Mouse (Mus musculus): ENCODE measurements around the gene Unc93a2. TPM values are rescaled to one million over a fixed set of nuclear protein-coding genes. Genes with fewer than 3 reads are reported as not detected.
"Not testable (repeated sequence)": the region's sequence is repeated elsewhere in the genome, so short reads cannot be mapped to it uniquely, and the experiment has no call there.

The Unc93a2 gene
- polyA plus RNA-seq, 1 experiment from 2014 or later, result not detected

DNA sequence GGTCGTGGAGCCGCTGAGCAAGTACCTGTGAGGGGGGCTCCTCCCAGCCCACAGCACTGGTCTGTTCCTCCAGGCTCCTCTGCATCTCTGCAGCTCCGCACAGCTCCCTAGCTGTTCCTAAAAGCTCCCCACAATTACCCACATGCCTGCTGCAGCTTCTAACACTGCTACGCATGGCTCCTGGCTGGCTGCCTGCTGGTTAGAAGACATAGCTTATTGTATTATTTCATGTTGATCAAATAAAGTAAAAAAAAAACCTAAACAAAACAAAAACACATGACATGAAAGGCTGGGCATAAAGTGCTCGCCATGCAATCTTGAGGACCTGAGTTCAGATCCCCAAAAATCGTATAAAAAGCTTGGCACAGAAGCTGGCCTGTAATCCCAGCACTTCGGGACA, 4.6 kb upstream of the Unc93a2 start:
- 62% methylated on average over 7 of the region's 7 CpGs for WGBS
- not testable (repeated sequence) for H3K9me3 ChIP-seq; H3K27me3 ChIP-seq (replicated peaks); H3K36me3 ChIP-seq; H3K4me3 ChIP-seq (replicated peaks); H3K9ac ChIP-seq; ATAC-seq (ENCODE audit: insufficient read depth, low FRiP score, low read depth); H3K4me2 ChIP-seq; H3K27ac ChIP-seq; H3K4me1 ChIP-seq

DNA sequence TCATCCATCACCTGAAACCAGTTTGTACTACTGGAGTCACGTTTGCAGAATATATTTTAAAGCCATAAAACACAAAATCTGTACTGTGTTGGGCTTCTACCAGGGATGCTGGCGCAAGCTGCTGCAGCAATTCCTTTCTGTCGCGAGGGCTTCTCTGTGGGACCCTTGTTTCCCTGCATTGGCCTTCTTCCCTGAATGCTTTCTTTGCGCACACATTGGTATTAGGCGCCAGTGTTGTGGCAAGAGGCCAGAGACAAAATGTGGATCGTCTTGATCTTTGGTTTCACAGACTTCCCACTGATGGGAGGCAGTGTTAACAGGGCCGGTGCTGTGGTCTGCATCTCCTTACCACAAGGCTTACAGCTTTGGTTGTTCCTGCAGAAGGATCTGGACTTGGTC, 3.7 kb upstream of the Unc93a2 start:
- H3K36me3 ChIP-seq; ATAC-seq (ENCODE audit: insufficient read depth, low FRiP score, low read depth); H3K4me3 ChIP-seq (replicated peaks); H3K4me2 ChIP-seq; H3K4me1 ChIP-seq; H3K9ac ChIP-seq; H3K9me3 ChIP-seq; H3K27me3 ChIP-seq (replicated peaks); H3K27ac ChIP-seq: not testable (repeated sequence)
- WGBS, result 66% methylated on average over 8 of the region's 8 CpGs

DNA sequence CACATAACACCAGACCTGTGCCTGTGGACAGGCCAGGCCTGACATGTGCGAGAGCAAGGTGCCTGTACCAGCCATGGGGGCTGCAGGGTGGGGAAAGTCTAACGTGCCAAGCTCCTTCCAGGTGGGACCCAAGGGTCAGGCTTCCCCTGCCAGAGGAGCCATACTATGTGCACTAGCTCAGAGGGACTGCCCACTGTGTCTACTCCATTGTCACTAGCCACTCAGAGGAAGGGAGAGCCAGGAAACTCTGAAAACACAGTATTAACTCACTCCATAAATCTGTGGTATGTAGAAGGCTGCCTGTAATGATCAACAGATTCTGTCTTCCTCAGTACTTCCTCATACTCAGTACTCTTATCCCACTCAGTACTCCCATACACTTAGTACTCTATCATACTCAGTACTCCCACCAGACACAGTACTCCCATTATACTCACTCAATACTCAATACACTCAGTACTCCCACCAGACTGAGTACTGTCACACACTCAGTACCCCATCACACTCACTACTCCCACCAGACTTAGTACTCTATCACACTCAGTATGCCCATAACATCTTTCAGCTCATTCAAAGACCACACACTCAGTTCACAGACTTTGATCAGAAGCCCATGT, 3.2 kb upstream of the Unc93a2 start:
- H3K9ac ChIP-seq; H3K27me3 ChIP-seq (replicated peaks); H3K36me3 ChIP-seq; H3K27ac ChIP-seq; H3K9me3 ChIP-seq; H3K4me1 ChIP-seq; H3K4me2 ChIP-seq; H3K4me3 ChIP-seq (replicated peaks): not testable (repeated sequence)
- WGBS, result no CpG with 5 or more reads among the region's 2 CpGs
- peak; percentile 16; the same call in 1 of the 2 replicates for ATAC-seq (ENCODE audit: insufficient read depth, low FRiP score, low read depth)

DNA sequence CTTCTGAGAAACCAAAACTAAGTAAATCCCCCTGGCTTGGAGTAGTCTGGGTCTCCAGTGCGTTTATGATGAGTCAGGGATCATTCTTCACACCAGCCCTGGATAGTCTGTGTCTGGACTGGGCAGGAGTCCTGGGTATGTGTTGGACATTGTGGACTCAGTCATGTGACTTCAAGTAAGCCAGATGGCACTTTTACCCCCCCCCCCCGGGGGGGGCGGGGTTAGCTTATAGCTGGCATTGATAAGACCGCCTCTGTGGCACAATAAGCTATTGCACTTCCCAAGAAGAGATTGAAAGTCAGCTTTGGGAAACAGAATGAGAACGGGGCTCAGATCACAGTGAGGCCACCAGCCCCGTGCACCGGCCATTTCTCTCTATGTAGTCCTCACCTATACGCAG, 752 bp upstream of the Unc93a2 start:
- not testable (repeated sequence) for H3K36me3 ChIP-seq; H3K4me3 ChIP-seq (replicated peaks); H3K27ac ChIP-seq; H3K27me3 ChIP-seq (replicated peaks); H3K9ac ChIP-seq; H3K4me1 ChIP-seq; H3K9me3 ChIP-seq; H3K4me2 ChIP-seq; ATAC-seq (ENCODE audit: insufficient read depth, low FRiP score, low read depth)
- WGBS, result 65% methylated on average over 8 of the region's 8 CpGs

DNA sequence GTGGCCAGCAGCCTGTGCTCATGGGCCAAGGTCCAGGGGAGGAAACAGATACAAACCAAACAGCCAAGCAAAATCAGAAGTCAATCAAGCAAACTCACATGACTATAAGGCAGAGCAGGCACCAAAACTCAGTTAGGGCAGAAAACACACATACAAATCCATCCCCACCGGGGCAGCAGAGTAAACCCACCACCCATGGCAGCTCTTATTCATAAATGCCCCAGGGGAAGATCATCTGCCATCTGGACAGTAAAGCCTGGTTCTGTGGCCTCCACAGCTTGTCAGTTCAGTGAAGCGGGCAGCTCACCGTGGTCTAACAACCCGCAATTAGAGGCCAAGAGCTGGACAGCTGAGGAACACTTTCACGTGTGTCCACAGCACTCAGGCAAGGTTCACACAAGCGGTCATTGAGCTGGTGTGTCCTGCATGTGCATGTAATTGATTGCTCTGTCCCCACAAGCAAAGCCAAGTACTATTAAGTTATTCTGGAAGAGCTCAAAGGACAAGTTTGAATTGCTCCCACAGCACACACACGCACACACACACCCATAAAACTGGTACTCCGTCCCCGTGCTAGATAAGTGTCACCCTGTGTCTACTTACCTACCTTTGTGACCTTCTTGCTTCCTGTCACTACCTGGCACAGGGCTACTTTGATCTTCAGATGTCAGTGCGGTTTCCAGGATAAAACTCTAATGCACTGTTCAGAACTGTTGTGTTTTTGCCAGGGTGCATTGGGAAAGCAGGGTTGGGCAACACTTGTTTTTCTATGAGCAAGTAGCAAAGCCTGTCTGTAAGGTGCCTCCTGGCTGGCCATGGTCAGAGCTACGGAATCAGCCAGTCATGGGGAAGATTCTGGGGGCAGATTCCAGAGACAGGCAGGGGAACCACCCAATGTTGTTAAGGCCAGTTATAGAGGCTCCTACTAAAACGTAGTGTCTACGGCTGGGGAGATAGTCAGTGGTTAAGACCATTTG, 1.8 kb downstream of the Unc93a2 start:
- 78% methylated on average over 12 of the region's 13 CpGs for WGBS
- H3K27ac ChIP-seq; H3K9ac ChIP-seq; H3K27me3 ChIP-seq (replicated peaks); H3K36me3 ChIP-seq; ATAC-seq (ENCODE audit: insufficient read depth, low FRiP score, low read depth); H3K4me3 ChIP-seq (replicated peaks); H3K4me2 ChIP-seq; H3K9me3 ChIP-seq; H3K4me1 ChIP-seq: not testable (repeated sequence)

DNA sequence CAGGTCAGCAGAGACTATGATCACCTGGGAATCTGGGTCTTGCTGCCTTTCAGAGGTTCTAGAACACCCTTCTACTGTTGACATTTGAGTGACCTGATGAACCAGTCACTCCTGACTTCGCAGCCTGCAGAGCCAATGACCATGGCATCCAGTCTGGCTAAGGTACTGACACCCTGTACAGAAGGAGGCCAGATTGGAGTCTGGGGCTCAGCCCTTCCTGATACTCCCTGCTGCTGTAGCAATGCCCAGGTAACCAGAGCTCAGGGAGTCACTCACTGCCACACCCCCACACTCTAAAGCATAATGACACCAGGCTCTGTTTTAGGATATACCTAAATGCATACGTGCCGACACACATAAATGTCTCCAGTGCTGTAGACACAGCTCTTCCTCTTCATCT, 2.6 kb downstream of the Unc93a2 start:
- not testable (repeated sequence) for H3K4me2 ChIP-seq; H3K36me3 ChIP-seq; ATAC-seq (ENCODE audit: insufficient read depth, low FRiP score, low read depth); H3K9ac ChIP-seq; H3K9me3 ChIP-seq; H3K27ac ChIP-seq; H3K4me1 ChIP-seq; H3K27me3 ChIP-seq (replicated peaks); H3K4me3 ChIP-seq (replicated peaks)
- 94% methylated on average over 1 of the region's 3 CpGs for WGBS

DNA sequence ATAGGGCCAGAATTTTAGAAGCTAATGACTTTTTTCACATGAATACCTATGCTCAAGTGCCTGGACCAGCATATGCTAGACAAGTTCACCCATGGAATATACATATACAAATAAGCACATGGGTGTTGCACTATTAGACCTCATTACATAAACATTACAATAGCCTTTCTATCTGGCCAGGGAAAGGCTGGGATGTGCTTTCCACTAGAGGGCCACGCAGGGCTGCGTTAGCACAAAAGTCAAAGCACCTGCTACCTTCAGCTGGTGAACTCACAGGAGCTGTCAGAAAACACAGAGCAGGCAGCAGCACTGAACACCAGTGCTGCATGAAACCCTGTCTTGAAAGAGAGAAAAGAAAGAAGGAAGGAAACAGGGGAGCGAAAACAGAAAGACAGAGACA, 7.4 kb downstream of the Unc93a2 start:
- H3K4me1 ChIP-seq; ATAC-seq (ENCODE audit: insufficient read depth, low FRiP score, low read depth); H3K4me2 ChIP-seq; H3K9ac ChIP-seq; H3K4me3 ChIP-seq (replicated peaks); H3K27ac ChIP-seq; H3K36me3 ChIP-seq; H3K9me3 ChIP-seq; H3K27me3 ChIP-seq (replicated peaks): not testable (repeated sequence)
- WGBS, result 25% methylated on average over 2 of the region's 3 CpGs

DNA sequence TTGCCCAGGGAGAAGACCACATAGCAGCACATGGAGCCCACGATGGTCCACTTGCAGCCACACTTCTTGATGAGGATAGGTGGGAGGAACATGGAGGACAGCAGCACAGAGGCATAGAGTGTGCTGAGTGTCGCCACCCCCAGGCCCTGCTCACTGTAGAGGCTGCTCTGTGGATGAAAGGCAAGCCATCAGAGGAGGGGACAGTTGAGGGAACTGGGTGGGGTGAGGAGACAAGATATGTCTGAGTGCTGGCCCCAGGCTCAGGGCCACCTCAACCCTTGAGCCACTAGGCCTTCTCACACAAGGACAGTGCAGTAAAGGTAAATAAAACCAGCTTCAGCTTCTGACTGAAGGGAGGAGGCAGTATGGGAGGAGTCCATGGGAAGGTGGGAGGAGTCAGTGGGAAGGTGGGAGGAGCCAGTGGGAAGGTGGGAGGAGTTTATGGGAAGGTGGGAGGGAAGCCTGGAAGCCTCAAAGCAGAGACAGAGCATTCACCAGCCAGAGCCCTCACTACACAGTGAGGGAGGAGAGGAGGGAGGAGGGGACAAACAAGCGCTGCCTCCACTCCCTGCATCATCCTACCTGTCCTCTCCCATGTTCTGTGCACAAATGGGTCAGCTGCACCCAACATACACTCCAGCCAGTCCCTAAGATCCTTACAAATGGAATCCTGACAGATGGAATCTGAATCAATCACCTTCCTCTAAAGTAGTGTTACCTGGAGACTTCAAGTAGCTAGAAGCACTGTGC, 8.1 kb downstream of the Unc93a2 start:
- not testable (repeated sequence) for H3K27me3 ChIP-seq (replicated peaks); H3K4me3 ChIP-seq (replicated peaks); H3K4me2 ChIP-seq; H3K36me3 ChIP-seq; H3K9me3 ChIP-seq; ATAC-seq (ENCODE audit: insufficient read depth, low FRiP score, low read depth); H3K4me1 ChIP-seq; H3K9ac ChIP-seq; H3K27ac ChIP-seq
- WGBS, result 93% methylated on average over 1 of the region's 3 CpGs

DNA sequence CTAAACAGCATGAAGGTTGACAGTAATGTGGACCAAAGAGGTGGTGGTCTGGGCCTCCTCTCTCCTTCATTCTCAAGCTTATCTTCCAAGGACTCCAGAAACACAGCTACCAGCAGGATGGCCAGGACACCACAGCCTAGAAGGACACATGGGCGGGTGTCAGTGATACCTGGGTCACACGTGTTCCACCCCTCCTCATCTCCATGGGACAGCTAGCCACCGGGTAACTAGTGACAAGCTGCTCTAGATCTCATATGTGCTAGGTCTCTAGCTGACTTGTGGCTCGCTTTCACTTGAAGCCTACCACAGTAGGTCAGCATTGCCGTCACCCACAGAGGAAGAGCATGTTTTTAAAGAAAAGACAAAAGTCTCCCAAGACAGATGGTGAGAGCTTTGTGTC, 13.4 kb downstream of the Unc93a2 start, which contains the start of gene Gm49630:
Gm49630 (minus strand) TSS at position 101 of the 400 bp plus-strand sequence.
- WGBS, result no CpG with 5 or more reads among the region's 5 CpGs
- not testable (repeated sequence) for H3K27ac ChIP-seq; H3K9me3 ChIP-seq; H3K36me3 ChIP-seq; ATAC-seq (ENCODE audit: insufficient read depth, low FRiP score, low read depth); H3K4me1 ChIP-seq; H3K27me3 ChIP-seq (replicated peaks); H3K4me2 ChIP-seq; H3K9ac ChIP-seq; H3K4me3 ChIP-seq (replicated peaks)

DNA sequence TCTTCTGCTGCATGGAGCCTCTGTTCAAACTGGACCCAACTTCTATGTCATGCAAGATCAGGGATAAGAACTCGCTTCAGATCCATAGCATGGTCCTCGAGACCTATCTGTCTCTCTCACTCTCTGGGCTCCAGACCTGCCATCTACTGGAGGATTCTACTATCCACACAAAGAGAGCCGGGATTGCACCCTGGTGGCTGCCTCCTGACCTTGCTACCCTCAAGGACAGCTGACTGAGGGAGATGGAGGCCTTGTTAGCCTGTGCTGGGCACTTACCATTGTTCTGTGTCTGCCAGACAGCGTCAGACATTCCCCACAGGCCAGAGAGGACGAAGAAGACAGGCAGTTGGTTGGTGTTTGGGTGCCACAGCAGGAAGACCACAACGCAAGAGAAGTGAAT, 15.9 kb downstream of the Unc93a2 start:
- not testable (repeated sequence) for H3K27me3 ChIP-seq (replicated peaks); H3K4me2 ChIP-seq; H3K4me3 ChIP-seq (replicated peaks); H3K9me3 ChIP-seq; H3K36me3 ChIP-seq; H3K4me1 ChIP-seq; H3K9ac ChIP-seq; ATAC-seq (ENCODE audit: insufficient read depth, low FRiP score, low read depth); H3K27ac ChIP-seq
- 73% methylated on average over 4 of the region's 6 CpGs for WGBS

DNA sequence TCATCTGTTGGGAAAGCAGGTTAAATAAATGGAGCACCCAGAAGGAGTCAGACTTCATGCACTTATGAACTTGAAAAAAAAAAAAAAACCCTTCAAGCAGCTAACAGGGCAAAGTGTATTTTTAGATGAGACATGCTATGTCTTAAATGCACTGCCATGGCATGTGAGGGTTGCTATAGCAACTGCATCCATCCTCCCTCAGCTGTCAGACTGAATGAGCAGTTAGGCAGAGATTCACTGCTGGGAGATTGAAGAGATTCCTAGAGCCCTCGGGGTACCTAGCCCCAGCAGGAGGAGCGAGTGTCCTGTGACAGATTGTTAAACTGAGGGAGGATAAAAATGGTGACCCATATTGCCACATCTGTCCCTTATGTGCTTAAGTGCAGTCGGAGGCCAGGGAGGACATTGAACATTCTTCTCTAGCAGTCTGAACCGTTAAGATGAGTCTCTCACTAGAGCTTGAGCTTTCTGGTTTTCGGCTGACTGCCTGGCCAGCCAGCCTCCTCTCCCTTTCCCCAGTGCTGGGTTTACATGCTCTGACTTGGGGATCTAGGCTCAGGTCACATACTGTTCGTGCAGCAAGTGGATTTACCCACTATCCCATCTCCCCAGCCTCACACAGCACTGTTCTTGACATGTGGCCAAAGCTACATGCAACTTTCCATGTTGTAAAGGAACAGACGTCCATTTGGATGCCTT, 18.4 kb downstream of the Unc93a2 start:
- H3K9ac ChIP-seq; H3K27ac ChIP-seq; H3K27me3 ChIP-seq (replicated peaks); H3K4me1 ChIP-seq; H3K36me3 ChIP-seq; H3K9me3 ChIP-seq; ATAC-seq (ENCODE audit: insufficient read depth, low FRiP score, low read depth); H3K4me2 ChIP-seq; H3K4me3 ChIP-seq (replicated peaks): not testable (repeated sequence)
- 40% methylated on average over 5 of the region's 7 CpGs for WGBS
